Mouse (Mus musculus) spleen, adult 2 months (tissue): ENCODE measurements around the gene Hist1h2ao. TPM values are rescaled to one million over a fixed set of nuclear protein-coding genes. Genes with fewer than 3 reads are reported as not detected.
"Not testable (repeated sequence)": the region's sequence is repeated elsewhere in the genome, so short reads cannot be mapped to it uniquely, and the experiment has no call there.

Experiments
- DNase-seq, 2 experiments: peaks; one replicate each; pipeline versions ENCODE4 v3.0.0 to v3.0.0-alpha.2; 2012 to 2021; ENCODE audit warnings: low spot score in 2 of 2, low read depth in 1 of 2
- H3K27ac ChIP-seq: fragments of 200-500 bp; 2 replicates; pipeline ENCODE4 v1.5.1; 2012; ENCODE audit warnings: low read length, inconsistent platforms; ENCODE audit not compliant: insufficient read depth
- H3K27me3 ChIP-seq: fragments of 200-500 bp; 2 replicates; pipeline ENCODE4 v1.6.1; 2012; ENCODE audit warnings: mild to moderate bottlenecking, moderate library complexity, low read length, inconsistent platforms; ENCODE audit not compliant: control insufficient read depth, insufficient read depth
- H3K36me3 ChIP-seq: fragments of 200-500 bp; 2 replicates; pipeline ENCODE4 v1.6.1; 2012; ENCODE audit warnings: mild to moderate bottlenecking, low read length, inconsistent platforms; ENCODE audit not compliant: control insufficient read depth, insufficient read depth
- H3K4me1 ChIP-seq: fragments of 200-500 bp; 2 replicates; pipeline ENCODE4 v1.6.1; 2011; ENCODE audit warnings: inconsistent platforms; ENCODE audit not compliant: control insufficient read depth, insufficient read depth, insufficient read length
- H3K4me3 ChIP-seq: fragments of 200-500 bp; 2 replicates; pipeline ENCODE4 v1.5.1; 2011; ENCODE audit warnings: mild to moderate bottlenecking, inconsistent platforms; ENCODE audit not compliant: insufficient read depth, insufficient read length; ENCODE audit errors: extremely low read depth
- CTCF ChIP-seq: fragments of 200-500 bp; IDR thresholded peaks from 2 replicates; pipeline ENCODE4 v1.5.1; 2011; ENCODE audit warnings: mild to moderate bottlenecking, inconsistent platforms; ENCODE audit not compliant: insufficient read depth, insufficient read length, insufficient replicate concordance; ENCODE audit errors: extremely low read depth
- POLR2A ChIP-seq: fragments of 200-500 bp; IDR thresholded peaks from 2 replicates; pipeline ENCODE4 v1.6.1; 2011; ENCODE audit warnings: low read depth, low read length, inconsistent platforms
- WGBS: fragments of 180-500 bp; shearing (Covaris S2); methylation state at CpG from one replicate; pipeline ENCODE4 v1.1.7; 2018; 5-methylcytosine and 5-hydroxymethylcytosine counted together
- polyA plus RNA-seq: library from polyadenylated mRNA; depleted of rRNA; stranded (reverse); fragments of >200 nt; gene quantifications from 2 replicates; pipeline ENCODE4 v1.2.3, GENCODE M21; 2012; rRNA removed

The Hist1h2ao gene
- polyA plus RNA-seq: not detected in 2 replicates

- H3K36me3 ChIP-seq, H3K4me3 ChIP-seq, H3K4me1 ChIP-seq, H3K27me3 ChIP-seq, H3K27ac ChIP-seq, DNase-seq: not testable (repeated sequence)
- no CpG with 5 or more reads among the region's 23 CpGs for WGBS
These were observed at the start of gene Hist1h2ao, which contains the start of gene Hist1h2bq for GRCm38 (mm10) chr13:21810073-21810472. TSS of gene Hist1h2ao (plus strand) at chr13:21810465. TSS of gene Hist1h2bq (minus strand) at chr13:21810197.

- Histone ChIP-seq H3K27me3 (no peaks in the 10 kb centered on the region), H3K27ac (peak overlapping the region; percentile 91), H3K4me1 (no peaks in the 10 kb centered on the region; the same call in 1 of the 2 replicates), H3K4me3 (peak overlapping the region; percentile 77), H3K36me3 (no peaks in the 10 kb centered on the region)
- DNase-seq: peak; percentile 63 to 89
- WGBS: 2% methylated on average over 33 of the region's 33 CpGs
- TF ChIP-seq POLR2A (peak; percentile 10; the same call in 1 of the 2 replicates), CTCF (no peak)
These were observed 31.2 kb upstream of the Hist1h2ao start for GRCm38 (mm10) chr13:21778814-21779766.

GRCm38 (mm10) chr13:21779767-21780731 is 30.2 kb upstream of the Hist1h2ao start, which contains the start of gene Hist1h1b:
TSS of gene Hist1h1b (minus strand) at chr13:21780625.
- no peaks in the 10 kb centered on the region; the same call in 1 of the 2 replicates for H3K4me1 ChIP-seq
- peak in 1 of 2 experiments; percentile 53 for DNase-seq

GRCm38 (mm10) chr13:21781021-21781555 is 29.2 kb upstream of the Hist1h2ao start:
- no peak for DNase-seq
- Histone ChIP-seq H3K4me3 (no peak overlapping the region; the same call in 1 of the 2 replicates), H3K27ac (peak overlapping the region; percentile 57; the same call in 1 of the 2 replicates), H3K36me3 (no peaks in the 10 kb centered on the region), H3K27me3 (no peaks in the 10 kb centered on the region), H3K4me1 (no peaks in the 10 kb centered on the region; the same call in 1 of the 2 replicates)
- 49% methylated on average over 6 of the region's 6 CpGs for WGBS
- TF ChIP-seq POLR2A (no peak), CTCF (no peak)

More at GRCm38 (mm10) chr13:21779767-21780731, 30.2 kb upstream of the Hist1h2ao start, which contains the start of gene Hist1h1b:
- Histone ChIP-seq H3K27me3 (no peaks in the 10 kb centered on the region), H3K36me3 (no peaks in the 10 kb centered on the region), H3K27ac (peak within 1 kb of the TSS; percentile 80), H3K4me3 (peak within 1 kb of the TSS; percentile 69)
- TF ChIP-seq POLR2A (no peak; the same call in 1 of the 2 replicates), CTCF (no peak)
- under 1% methylated on average over 44 of the region's 44 CpGs for WGBS

GRCm38 (mm10) chr13:21781639-21782038 is 28.6 kb upstream of the Hist1h2ao start:
- Histone ChIP-seq H3K27me3 (no peaks in the 10 kb centered on the region), H3K27ac (no peak overlapping the region), H3K36me3 (no peaks in the 10 kb centered on the region), H3K4me3 (no peak overlapping the region), H3K4me1 (no peaks in the 10 kb centered on the region; the same call in 1 of the 2 replicates)
- no peak for TF ChIP-seq CTCF
- no peak for TF ChIP-seq POLR2A
- DNase-seq: no peak
- 94% methylated on average over 1 of the region's 1 CpGs for WGBS

- H3K27me3 ChIP-seq, H3K4me1 ChIP-seq, H3K36me3 ChIP-seq, DNase-seq: not testable (repeated sequence)
- WGBS: 2% methylated on average over 14 of the region's 35 CpGs
- Histone ChIP-seq H3K4me3 (peak overlapping the region; percentile 42), H3K27ac (peak overlapping the region; percentile 88)
These were observed 27.7 kb upstream of the Hist1h2ao start for GRCm38 (mm10) chr13:21782361-21783254.
